Mouse (Mus musculus): ENCODE measurements around the gene Aif1.

Aif1 gene

DNA sequence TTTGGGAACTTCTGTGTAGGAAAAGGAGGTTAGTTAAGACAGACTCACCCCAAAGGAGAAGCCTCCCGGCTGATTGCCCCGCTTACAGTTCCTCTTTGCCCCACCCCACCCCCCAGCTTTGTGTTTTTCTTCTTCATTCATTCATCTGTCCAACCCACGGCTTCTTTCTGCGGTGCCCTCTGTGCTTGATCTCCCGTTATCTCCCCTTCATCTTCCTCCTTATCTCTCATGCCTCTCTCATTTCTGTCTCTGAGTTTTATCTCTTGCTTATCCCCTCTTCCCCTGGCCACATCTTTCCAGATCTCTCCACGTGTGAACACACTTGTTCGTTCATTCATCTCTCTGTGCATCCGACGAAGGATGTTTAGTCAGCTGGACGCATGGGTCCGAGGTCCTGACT, 25.3 kb upstream of the Aif1 start:
- DNase-seq (ENCODE audit: low read depth, low spot score), result peak; percentile 63
- H3K36me3 ChIP-seq (ENCODE audit: control insufficient read depth, insufficient read depth, low read length, poor library complexity, severe bottlenecking), result peaks cover 13% of the 10 kb centered on the region; the same call in 1 of the 2 replicates
- H3K27me3 ChIP-seq (ENCODE audit: control insufficient read depth, insufficient read depth, low read length, poor library complexity, severe bottlenecking), result no peaks in the 10 kb centered on the region

DNA sequence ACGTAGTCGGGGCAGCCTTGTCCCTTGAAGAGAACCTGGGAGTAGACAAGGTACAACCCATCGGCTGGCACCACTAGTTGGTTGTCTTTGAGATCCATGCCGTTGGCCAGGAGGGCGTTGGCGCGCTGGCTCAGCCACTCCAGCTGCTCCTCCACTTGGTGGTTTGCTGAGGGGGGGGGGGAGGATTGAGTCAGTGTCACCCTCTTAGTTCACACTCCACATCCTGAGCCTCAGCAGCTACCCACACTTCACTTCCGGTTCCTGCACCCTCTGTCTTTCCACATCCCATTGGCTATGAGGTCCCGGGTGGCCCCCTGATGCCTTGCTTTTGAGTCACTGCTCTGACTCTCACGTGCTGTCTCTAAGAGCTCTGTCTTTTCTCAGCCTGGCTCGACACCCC, 24.5 kb upstream of the Aif1 start:
- Histone ChIP-seq H3K27me3 (ENCODE audit: control insufficient read depth, insufficient read depth, low read length, poor library complexity, severe bottlenecking) (no peaks in the 10 kb centered on the region), H3K36me3 (ENCODE audit: control insufficient read depth, insufficient read depth, low read length, poor library complexity, severe bottlenecking) (peaks cover 19% of the 10 kb centered on the region)
- peak; percentile 86 for DNase-seq (ENCODE audit: low read depth, low spot score)

DNA sequence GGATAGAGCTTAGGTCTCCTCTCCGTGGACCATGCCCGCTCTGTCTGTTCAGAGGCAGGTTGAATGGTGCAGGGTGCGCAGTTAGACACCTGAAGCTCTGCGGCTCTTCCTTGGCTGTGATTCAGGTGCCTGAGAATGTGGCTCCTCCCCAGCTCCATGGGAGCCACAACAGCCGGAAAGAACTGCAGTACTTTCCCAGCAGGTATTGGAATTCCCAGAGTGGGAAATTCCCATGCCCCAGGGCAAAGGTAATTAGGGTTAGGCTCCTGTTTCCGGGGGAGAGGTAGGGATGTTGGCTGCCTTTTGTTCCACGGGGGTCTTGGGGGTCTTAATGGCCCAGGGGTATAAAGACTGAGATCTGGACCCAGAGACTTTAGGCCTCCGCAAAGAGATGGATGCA, 23.1 kb upstream of the Aif1 start:
- no peak for DNase-seq (ENCODE audit: low read depth, low spot score)
- H3K36me3 ChIP-seq (ENCODE audit: control insufficient read depth, insufficient read depth, low read length, poor library complexity, severe bottlenecking), result peaks cover 23% of the 10 kb centered on the region
- H3K27me3 ChIP-seq (ENCODE audit: control insufficient read depth, insufficient read depth, low read length, poor library complexity, severe bottlenecking), result no peaks in the 10 kb centered on the region

GRCm38 (mm10) chr17:35198029-35198428, 22.2 kb upstream of the Aif1 start:
- Histone ChIP-seq H3K27me3 (ENCODE audit: control insufficient read depth, insufficient read depth, low read length, poor library complexity, severe bottlenecking) (no peaks in the 10 kb centered on the region), H3K36me3 (ENCODE audit: control insufficient read depth, insufficient read depth, low read length, poor library complexity, severe bottlenecking) (peaks cover 23% of the 10 kb centered on the region)
- no peak for DNase-seq (ENCODE audit: low read depth, low spot score)

- Histone ChIP-seq H3K27me3 (ENCODE audit: control insufficient read depth, insufficient read depth, low read length, poor library complexity, severe bottlenecking) (no peaks in the 10 kb centered on the region), H3K36me3 (ENCODE audit: control insufficient read depth, insufficient read depth, low read length, poor library complexity, severe bottlenecking) (peaks cover 23% of the 10 kb centered on the region)
- peak; percentile 63 for DNase-seq (ENCODE audit: low read depth, low spot score)
Measured at GRCm38 (mm10) chr17:35197126-35197525, 21.3 kb upstream of the Aif1 start.

DNA sequence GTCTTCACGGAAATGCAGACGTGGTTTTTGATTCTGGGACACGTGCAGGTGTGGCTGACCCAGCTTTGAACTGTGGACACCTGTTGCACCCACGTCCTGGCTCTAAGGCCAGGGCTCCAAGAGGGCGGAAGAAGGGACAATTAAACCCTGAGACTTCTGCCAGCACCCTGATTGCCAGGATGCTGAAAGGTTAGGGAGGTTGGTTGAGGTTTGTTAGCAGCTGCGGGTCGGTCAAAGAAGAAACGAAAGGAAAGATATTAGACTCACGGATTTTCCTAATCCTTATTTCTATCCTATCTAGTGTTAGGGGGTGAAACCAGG, 20.4 kb upstream of the Aif1 start:
- DNase-seq (ENCODE audit: low read depth, low spot score), result no peak
- peaks cover 23% of the 10 kb centered on the region for H3K36me3 ChIP-seq (ENCODE audit: control insufficient read depth, insufficient read depth, low read length, poor library complexity, severe bottlenecking)
- H3K27me3 ChIP-seq (ENCODE audit: control insufficient read depth, insufficient read depth, low read length, poor library complexity, severe bottlenecking), result no peaks in the 10 kb centered on the region

GRCm38 (mm10) chr17:35195631-35196320, 19.9 kb upstream of the Aif1 start:
- peak; percentile 93 for DNase-seq (ENCODE audit: low read depth, low spot score)
- Histone ChIP-seq H3K36me3 (ENCODE audit: control insufficient read depth, insufficient read depth, low read length, poor library complexity, severe bottlenecking) (peaks cover 23% of the 10 kb centered on the region), H3K27me3 (ENCODE audit: control insufficient read depth, insufficient read depth, low read length, poor library complexity, severe bottlenecking) (no peaks in the 10 kb centered on the region)

DNA sequence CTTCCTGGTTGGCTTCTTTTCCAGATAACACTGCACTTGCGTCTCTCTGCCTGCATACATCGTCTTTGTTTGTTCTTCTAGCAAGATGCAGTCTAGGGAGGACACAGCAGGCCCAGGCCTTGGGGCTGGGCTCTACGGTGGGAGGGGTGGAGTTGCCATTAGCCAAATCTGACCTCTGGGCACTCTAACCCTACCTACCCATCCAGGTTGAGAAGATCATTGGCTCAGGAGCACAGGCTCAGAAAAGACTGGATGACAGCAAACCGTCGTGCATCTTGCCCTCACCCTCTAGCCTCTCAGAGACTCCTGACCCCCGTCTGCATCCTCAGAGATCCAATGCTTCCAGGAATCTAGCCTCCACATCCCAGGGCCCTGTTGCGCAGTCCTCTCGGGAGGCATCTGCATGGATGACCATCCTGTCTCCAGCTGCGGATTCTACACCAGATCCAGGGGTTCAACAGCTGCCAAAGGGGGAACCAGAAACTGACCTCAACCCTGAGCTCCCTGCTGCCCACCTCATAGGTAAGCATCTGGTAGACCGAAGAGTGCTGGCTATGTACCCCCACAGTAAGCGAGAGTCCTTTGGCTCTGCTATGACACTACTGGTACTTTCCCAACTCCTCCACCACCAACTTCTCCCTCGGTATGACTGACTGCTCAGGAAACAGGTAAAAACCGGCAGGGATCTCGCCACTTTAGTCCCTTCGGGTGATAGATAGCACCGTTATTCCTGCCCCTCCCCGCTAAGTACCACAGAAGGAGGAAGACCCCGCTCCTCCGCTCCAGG, 19.2 kb upstream of the Aif1 start:
- no peaks in the 10 kb centered on the region for H3K27me3 ChIP-seq (ENCODE audit: control insufficient read depth, insufficient read depth, low read length, poor library complexity, severe bottlenecking)
- H3K36me3 ChIP-seq (ENCODE audit: control insufficient read depth, insufficient read depth, low read length, poor library complexity, severe bottlenecking), result peaks cover 22% of the 10 kb centered on the region
- peak; percentile 46 for DNase-seq (ENCODE audit: low read depth, low spot score)

GRCm38 (mm10) chr17:35193881-35194843, 18.3 kb upstream of the Aif1 start, which contains the start of gene Ltb:
Ltb (plus strand) TSS chr17:35194439.
- DNase-seq (ENCODE audit: low read depth, low spot score), result peak; percentile 69

GRCm38 (mm10) chr17:35192924-35193323, 17.1 kb upstream of the Aif1 start:
- DNase-seq (ENCODE audit: low read depth, low spot score), result peak; percentile 53
- peaks cover 13% of the 10 kb centered on the region for H3K36me3 ChIP-seq (ENCODE audit: control insufficient read depth, insufficient read depth, low read length, poor library complexity, severe bottlenecking)
- H3K27me3 ChIP-seq (ENCODE audit: control insufficient read depth, insufficient read depth, low read length, poor library complexity, severe bottlenecking), result no peaks in the 10 kb centered on the region

More at GRCm38 (mm10) chr17:35193881-35194843, 18.3 kb upstream of the Aif1 start, which contains the start of gene Ltb:
- Histone ChIP-seq H3K36me3 (ENCODE audit: control insufficient read depth, insufficient read depth, low read length, poor library complexity, severe bottlenecking) (peaks cover 16% of the 10 kb centered on the region), H3K27me3 (ENCODE audit: control insufficient read depth, insufficient read depth, low read length, poor library complexity, severe bottlenecking) (no peaks in the 10 kb centered on the region)

GRCm38 (mm10) chr17:35191723-35192122, 15.9 kb upstream of the Aif1 start:
- H3K27me3 ChIP-seq (ENCODE audit: control insufficient read depth, insufficient read depth, low read length, poor library complexity, severe bottlenecking), result no peaks in the 10 kb centered on the region

GRCm38 (mm10) chr17:35190096-35190495, 14.2 kb upstream of the Aif1 start:
- peak; percentile 58 for DNase-seq (ENCODE audit: low read depth, low spot score)
- Histone ChIP-seq H3K27me3 (ENCODE audit: control insufficient read depth, insufficient read depth, low read length, poor library complexity, severe bottlenecking) (no peaks in the 10 kb centered on the region), H3K36me3 (ENCODE audit: control insufficient read depth, insufficient read depth, low read length, poor library complexity, severe bottlenecking) (peaks cover 2% of the 10 kb centered on the region; the same call in 1 of the 2 replicates)

More at GRCm38 (mm10) chr17:35191723-35192122, 15.9 kb upstream of the Aif1 start:
- peaks cover 13% of the 10 kb centered on the region for H3K36me3 ChIP-seq (ENCODE audit: control insufficient read depth, insufficient read depth, low read length, poor library complexity, severe bottlenecking)
- DNase-seq (ENCODE audit: low read depth, low spot score), result no peak

- DNase-seq (ENCODE audit: low read depth, low spot score), result peak; percentile 54
- H3K27me3 ChIP-seq (ENCODE audit: control insufficient read depth, insufficient read depth, low read length, poor library complexity, severe bottlenecking), result no peaks in the 10 kb centered on the region
- H3K36me3 ChIP-seq (ENCODE audit: control insufficient read depth, insufficient read depth, low read length, poor library complexity, severe bottlenecking), result no peaks in the 10 kb centered on the region
Measured at GRCm38 (mm10) chr17:35189186-35189585, 13.3 kb upstream of the Aif1 start.

DNA sequence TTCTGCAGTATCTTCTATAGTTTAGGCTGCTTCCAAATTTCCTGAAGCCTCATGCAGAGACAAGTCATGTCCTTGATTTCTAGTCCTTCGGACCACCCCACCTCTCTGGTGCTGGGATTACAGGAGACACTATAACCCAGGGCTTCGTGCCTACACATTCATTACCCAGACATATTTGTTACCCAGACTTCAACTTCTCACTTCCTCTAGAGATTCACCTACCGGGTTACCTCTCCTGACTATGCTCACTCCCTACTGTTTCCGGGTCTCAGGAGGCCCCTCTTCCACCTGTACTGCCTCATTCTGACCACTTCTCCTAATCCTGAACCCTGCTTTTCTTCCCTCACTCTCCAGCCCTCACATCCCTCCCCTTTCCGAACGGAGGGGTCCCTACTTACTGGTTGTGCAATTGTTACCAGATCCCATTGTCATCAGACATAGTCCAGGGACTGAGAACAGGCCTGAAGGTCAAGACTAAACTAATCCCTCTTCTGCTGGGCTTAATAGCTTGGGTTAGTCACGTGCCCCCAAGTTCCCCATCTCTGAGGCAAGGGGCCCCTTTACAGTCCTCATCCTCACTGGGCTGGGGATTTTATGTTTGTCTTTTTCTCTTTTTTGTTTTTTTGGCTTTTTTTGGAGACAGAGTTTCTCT, 12.2 kb upstream of the Aif1 start, which contains the start of gene Lst1:
Lst1 (minus strand) TSS at position 481 of the 652 bp plus-strand sequence.
- H3K27me3 ChIP-seq (ENCODE audit: control insufficient read depth, insufficient read depth, low read length, poor library complexity, severe bottlenecking), result no peaks in the 10 kb centered on the region
- H3K36me3 ChIP-seq (ENCODE audit: control insufficient read depth, insufficient read depth, low read length, poor library complexity, severe bottlenecking), result no peaks in the 10 kb centered on the region
- peak; percentile 46 for DNase-seq (ENCODE audit: low read depth, low spot score)
